Mouse (Mus musculus) olfactory bulb, adult 2 months (tissue): ENCODE measurements around the gene Habp4.

ENCODE experiments used
- CTCF ChIP-seq: fragments of 200-500 bp; IDR thresholded peaks from 2 replicates; pipeline ENCODE4 v1.5.1; 2012; ENCODE audit warnings: low read depth, mild to moderate bottlenecking, low read length, moderate library complexity; ENCODE audit not compliant: insufficient read depth
- POLR2A ChIP-seq: fragments of 200-500 bp; IDR thresholded peaks from 2 replicates; pipeline ENCODE4 v1.6.1; 2012; ENCODE audit warnings: mild to moderate bottlenecking, low read depth, low read length, moderate library complexity; ENCODE audit not compliant: insufficient read depth

DNA sequence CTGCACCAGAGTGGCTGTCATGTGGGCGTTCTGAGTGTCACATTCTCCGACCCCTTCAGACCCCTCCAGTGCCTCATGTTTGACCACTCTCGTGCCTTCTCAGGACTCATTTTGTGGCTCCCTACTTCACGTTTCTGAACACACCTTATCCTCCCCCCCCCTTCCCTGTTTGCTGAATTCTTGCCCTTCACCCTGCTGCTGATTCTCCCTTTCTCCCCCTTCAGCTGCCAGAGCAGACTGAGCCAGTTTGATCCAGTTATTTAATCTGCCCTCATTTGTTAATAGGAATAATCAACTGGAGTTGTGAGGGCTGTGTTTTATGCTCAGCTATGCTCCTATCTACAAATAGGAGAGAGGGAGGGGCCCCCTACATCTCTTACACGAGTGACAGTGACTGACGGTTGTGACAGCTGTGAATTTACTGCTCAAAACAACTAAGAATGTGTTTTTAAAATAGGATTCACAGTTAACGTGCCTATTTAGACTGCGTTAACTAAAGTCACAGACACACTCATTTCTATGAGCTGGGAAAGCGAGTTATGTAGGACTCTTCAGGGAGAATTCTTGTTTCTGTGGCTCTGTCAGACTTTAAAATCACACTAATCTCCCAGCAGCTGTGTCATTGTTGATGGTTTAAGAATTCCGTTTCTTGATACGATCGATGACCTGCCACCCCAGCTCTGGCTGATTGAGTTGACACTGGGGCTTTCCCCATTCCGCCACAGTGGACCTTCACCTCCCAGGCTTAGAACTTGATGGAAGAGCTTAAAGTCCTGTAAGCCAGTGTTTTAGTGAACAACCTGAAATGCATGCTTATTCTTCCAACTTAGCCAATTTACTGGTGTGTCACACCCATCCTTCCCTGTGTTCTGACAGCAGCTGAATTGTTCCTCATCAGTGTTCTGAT is 17.4 kb downstream of the Habp4 start:
- no peak for TF ChIP-seq CTCF
- no peak for TF ChIP-seq POLR2A
